Mouse (Mus musculus): ENCODE results near the gene Ltv1. TPM values are rescaled to one million over a fixed set of nuclear protein-coding genes. Genes with fewer than 3 reads are reported as not detected.
"Not testable (repeated sequence)": the region's sequence is repeated elsewhere in the genome, so short reads cannot be mapped to it uniquely, and the experiment has no call there.

Ltv1 gene
- polyA plus RNA-seq, 1 experiment from 2014 or later, result 78.5 TPM

- ATAC-seq (ENCODE audit: insufficient read depth, low FRiP score, low TSS enrichment), result no peak
- no peak overlapping the region for H3K27ac ChIP-seq (ENCODE audit: low read depth, low read length)
Observed at GRCm38 (mm10) chr10:13201741-13202293, 8.8 kb upstream of the Ltv1 start.

GRCm38 (mm10) chr10:13200862-13201261 is 7.9 kb upstream of the Ltv1 start:
- no peak for DNase-seq (ENCODE audit: low spot score)
- Histone ChIP-seq H3K4me1 (ENCODE audit: control insufficient read depth, insufficient read depth, low read length) (no peaks in the 10 kb centered on the region), H3K4me2 (ENCODE audit: low read depth) (no peak overlapping the region), H3K9me3 (ENCODE audit: control insufficient read depth, low read length) (no peaks in the 10 kb centered on the region), H3K27ac (ENCODE audit: low read depth, low read length) (no peak overlapping the region), H3K4me3 (ENCODE audit: low read depth, low read length) (no peak overlapping the region), H3K9ac (ENCODE audit: low read length) (no peak overlapping the region), H3K36me3 (ENCODE audit: control insufficient read depth, insufficient read depth, low read length) (no peaks in the 10 kb centered on the region), H3K27me3 (ENCODE audit: control insufficient read depth, insufficient read depth, low read length) (no peaks in the 10 kb centered on the region)
- no peak for ATAC-seq (ENCODE audit: insufficient read depth, low FRiP score, low TSS enrichment)
- WGBS, result 91% methylated on average over 3 of the region's 3 CpGs

More at GRCm38 (mm10) chr10:13201741-13202293, 8.8 kb upstream of the Ltv1 start:
- Histone ChIP-seq H3K9me3 (ENCODE audit: control insufficient read depth, low read length) (no peaks in the 10 kb centered on the region), H3K4me1 (ENCODE audit: control insufficient read depth, insufficient read depth, low read length) (no peaks in the 10 kb centered on the region), H3K27me3 (ENCODE audit: control insufficient read depth, insufficient read depth, low read length) (no peaks in the 10 kb centered on the region), H3K4me3 (ENCODE audit: low read depth, low read length) (no peak overlapping the region), H3K4me2 (ENCODE audit: low read depth) (no peak overlapping the region), H3K9ac (ENCODE audit: low read length) (no peak overlapping the region), H3K36me3 (ENCODE audit: control insufficient read depth, insufficient read depth, low read length) (no peaks in the 10 kb centered on the region)
- WGBS, result 94% methylated on average over 6 of the region's 6 CpGs
- DNase-seq (ENCODE audit: low spot score), result no peak

DNA sequence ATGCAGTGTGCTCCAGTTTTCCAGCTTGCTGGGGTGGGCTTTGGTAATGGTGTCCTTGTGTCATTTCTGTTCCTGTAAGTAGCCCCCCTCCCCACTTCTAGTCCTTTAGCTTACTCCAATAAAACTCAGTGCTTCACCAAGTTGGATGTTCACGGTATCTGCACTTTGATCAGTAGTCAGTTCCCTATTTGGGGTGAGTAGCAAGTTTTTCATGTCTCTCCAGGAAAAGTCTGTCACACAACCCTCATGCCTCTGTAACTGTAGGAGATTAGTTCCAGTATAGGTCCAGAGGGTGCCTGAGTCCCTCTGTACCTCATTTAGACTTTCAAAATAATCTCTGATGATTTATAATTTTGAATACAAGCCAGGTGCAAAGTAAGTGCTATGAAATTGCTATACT is 6.3 kb upstream of the Ltv1 start:
- Histone ChIP-seq H3K4me1 (ENCODE audit: control insufficient read depth, insufficient read depth, low read length) (no peaks in the 10 kb centered on the region), H3K27ac (ENCODE audit: low read depth, low read length) (no peak overlapping the region), H3K4me2 (ENCODE audit: low read depth) (no peak overlapping the region), H3K27me3 (ENCODE audit: control insufficient read depth, insufficient read depth, low read length) (no peaks in the 10 kb centered on the region), H3K9me3 (ENCODE audit: control insufficient read depth, low read length) (no peaks in the 10 kb centered on the region), H3K4me3 (ENCODE audit: low read depth, low read length) (no peak overlapping the region), H3K36me3 (ENCODE audit: control insufficient read depth, insufficient read depth, low read length) (no peaks in the 10 kb centered on the region), H3K9ac (ENCODE audit: low read length) (no peak overlapping the region)
- no peak for DNase-seq (ENCODE audit: low spot score)
- ATAC-seq (ENCODE audit: insufficient read depth, low FRiP score, low TSS enrichment), result no peak
- 89% methylated on average over 1 of the region's 1 CpGs for WGBS

DNA sequence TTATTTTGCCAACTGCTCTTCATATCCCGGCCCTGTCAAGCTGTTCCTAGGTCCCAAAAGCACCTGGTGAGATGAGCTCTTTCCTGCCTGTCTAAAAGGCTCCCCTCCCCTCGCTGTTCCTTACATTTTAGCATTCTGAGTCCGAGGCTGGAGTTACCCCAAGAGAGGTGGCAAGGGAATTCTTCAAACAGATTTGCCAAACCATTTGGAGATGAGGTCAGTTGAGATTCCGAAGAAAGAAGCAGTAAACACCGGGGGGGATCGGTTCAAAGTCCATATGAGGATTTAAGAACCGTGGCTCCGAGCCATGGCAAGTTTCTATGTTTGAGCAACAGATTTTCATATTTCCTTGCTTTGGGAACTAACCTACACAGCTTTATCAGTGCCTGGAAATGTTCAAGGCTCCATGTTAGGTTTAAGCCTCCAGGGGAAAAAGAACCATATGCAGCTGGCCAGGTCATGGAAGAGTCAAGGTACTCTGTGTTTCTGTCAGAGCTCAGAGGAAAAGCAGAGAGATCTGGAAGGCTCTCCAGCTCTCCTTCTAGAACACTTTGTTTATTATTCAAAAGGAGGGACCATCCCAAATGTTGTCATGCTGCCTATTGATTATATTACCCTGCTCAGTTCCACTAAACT is 4.0 kb upstream of the Ltv1 start:
- Histone ChIP-seq H3K9ac (ENCODE audit: low read length) (no peak overlapping the region), H3K4me2 (ENCODE audit: low read depth) (no peak overlapping the region), H3K4me1 (ENCODE audit: control insufficient read depth, insufficient read depth, low read length) (peaks cover 3% of the 10 kb centered on the region; the same call in 1 of the 2 replicates), H3K27me3 (ENCODE audit: control insufficient read depth, insufficient read depth, low read length) (no peaks in the 10 kb centered on the region), H3K27ac (ENCODE audit: low read depth, low read length) (no peak overlapping the region), H3K9me3 (ENCODE audit: control insufficient read depth, low read length) (no peaks in the 10 kb centered on the region), H3K4me3 (ENCODE audit: low read depth, low read length) (no peak overlapping the region), H3K36me3 (ENCODE audit: control insufficient read depth, insufficient read depth, low read length) (no peaks in the 10 kb centered on the region)
- DNase-seq (ENCODE audit: low spot score) (no peak), ATAC-seq (ENCODE audit: insufficient read depth, low FRiP score, low TSS enrichment) (no peak)
- WGBS, result 81% methylated on average over 8 of the region's 8 CpGs

DNA sequence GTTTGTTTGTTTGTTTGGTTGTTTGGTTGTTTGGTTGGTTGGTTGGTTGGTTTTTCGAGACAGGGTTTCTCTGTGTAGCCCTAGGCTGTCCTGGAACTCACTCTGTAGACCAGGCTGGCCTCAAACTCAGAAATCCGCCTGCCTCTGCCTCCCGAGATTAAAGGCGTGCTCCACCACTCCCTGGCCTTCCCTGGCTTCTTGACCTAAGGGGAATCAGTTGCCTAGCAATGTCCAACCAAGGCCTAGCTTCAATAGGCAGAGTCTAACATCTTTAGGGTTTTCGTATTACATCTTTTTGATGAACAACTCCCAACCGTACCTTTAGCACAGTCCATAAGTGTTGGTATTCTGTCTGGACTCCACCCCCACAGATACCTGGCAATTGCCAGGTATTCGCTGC is 528 bp upstream of the Ltv1 start:
- peak; percentile 18; the same call in 1 of the 2 replicates for ATAC-seq (ENCODE audit: insufficient read depth, low FRiP score, low TSS enrichment)
- not testable (repeated sequence) for DNase-seq (ENCODE audit: low spot score); H3K4me1 ChIP-seq (ENCODE audit: control insufficient read depth, insufficient read depth, low read length); H3K4me3 ChIP-seq (ENCODE audit: low read depth, low read length); H3K27me3 ChIP-seq (ENCODE audit: control insufficient read depth, insufficient read depth, low read length); H3K9ac ChIP-seq (ENCODE audit: low read length); H3K27ac ChIP-seq (ENCODE audit: low read depth, low read length); H3K9me3 ChIP-seq (ENCODE audit: control insufficient read depth, low read length); H3K36me3 ChIP-seq (ENCODE audit: control insufficient read depth, insufficient read depth, low read length)
- 89% methylated on average over 7 of the region's 7 CpGs for WGBS
- peak overlapping the region; percentile 70 for H3K4me2 ChIP-seq (ENCODE audit: low read depth)

- no peaks in the 10 kb centered on the region for H3K27me3 ChIP-seq (ENCODE audit: control insufficient read depth, insufficient read depth, low read length)
- no peak overlapping the region for H3K4me3 ChIP-seq (ENCODE audit: low read depth, low read length)
- no peak overlapping the region for H3K9ac ChIP-seq (ENCODE audit: low read length)
- no peak overlapping the region for H3K27ac ChIP-seq (ENCODE audit: low read depth, low read length)
- no peaks in the 10 kb centered on the region for H3K9me3 ChIP-seq (ENCODE audit: control insufficient read depth, low read length)
- H3K4me2 ChIP-seq (ENCODE audit: low read depth), result no peak overlapping the region
- H3K36me3 ChIP-seq (ENCODE audit: control insufficient read depth, insufficient read depth, low read length), result peaks cover 6% of the 10 kb centered on the region
- 87% methylated on average over 5 of the region's 5 CpGs for WGBS
- peaks cover 4% of the 10 kb centered on the region; the same call in 1 of the 2 replicates for H3K4me1 ChIP-seq (ENCODE audit: control insufficient read depth, insufficient read depth, low read length)
- DNase-seq (ENCODE audit: low spot score) (no peak), ATAC-seq (ENCODE audit: insufficient read depth, low FRiP score, low TSS enrichment) (no peak)
Observed at GRCm38 (mm10) chr10:13189881-13190280, 3.1 kb downstream of the Ltv1 start.

GRCm38 (mm10) chr10:13186754-13187153 is 6.2 kb downstream of the Ltv1 start:
- H3K27me3 ChIP-seq (ENCODE audit: control insufficient read depth, insufficient read depth, low read length), result no peaks in the 10 kb centered on the region
- H3K4me2 ChIP-seq (ENCODE audit: low read depth), result no peak overlapping the region
- DNase-seq (ENCODE audit: low spot score) (no peak), ATAC-seq (ENCODE audit: insufficient read depth, low FRiP score, low TSS enrichment) (no peak)
- H3K9me3 ChIP-seq (ENCODE audit: control insufficient read depth, low read length), result no peaks in the 10 kb centered on the region
- H3K4me3 ChIP-seq (ENCODE audit: low read depth, low read length), result no peak overlapping the region
- H3K9ac ChIP-seq (ENCODE audit: low read length), result no peak overlapping the region
- H3K4me1 ChIP-seq (ENCODE audit: control insufficient read depth, insufficient read depth, low read length), result no peaks in the 10 kb centered on the region
- 85% methylated on average over 3 of the region's 3 CpGs for WGBS
- H3K27ac ChIP-seq (ENCODE audit: low read depth, low read length), result no peak overlapping the region
- peaks cover 6% of the 10 kb centered on the region for H3K36me3 ChIP-seq (ENCODE audit: control insufficient read depth, insufficient read depth, low read length)

DNA sequence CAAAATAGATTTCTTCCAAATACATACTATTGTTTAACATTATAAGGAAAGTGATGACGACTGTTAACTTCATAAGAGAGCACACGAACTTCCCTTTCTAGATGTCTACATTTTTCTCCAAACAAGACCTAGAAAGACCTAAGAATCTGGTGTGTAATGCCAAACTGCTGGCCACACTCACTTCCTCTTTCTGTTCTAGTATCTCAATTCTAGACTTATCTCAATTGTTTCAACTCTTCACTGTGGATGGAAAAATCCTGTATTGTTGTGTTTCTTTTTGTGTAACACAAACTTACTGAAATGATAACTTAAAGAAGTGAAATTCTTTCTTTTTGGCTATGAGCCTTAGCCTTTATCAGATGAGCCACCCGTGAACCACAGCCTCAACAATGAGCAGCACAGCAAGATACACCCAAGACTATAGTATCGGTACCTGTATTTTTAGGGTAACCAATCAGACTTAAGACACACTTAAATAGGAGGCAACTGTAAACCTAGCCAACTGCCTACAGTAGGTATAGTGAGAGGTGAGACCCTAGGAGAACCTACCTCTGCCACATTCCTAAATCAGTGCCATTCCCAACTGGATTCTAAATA is 8.7 kb downstream of the Ltv1 start:
- Histone ChIP-seq H3K4me1 (ENCODE audit: control insufficient read depth, insufficient read depth, low read length) (no peaks in the 10 kb centered on the region), H3K9me3 (ENCODE audit: control insufficient read depth, low read length) (no peaks in the 10 kb centered on the region)

GRCm38 (mm10) chr10:13180211-13180610 is 12.8 kb downstream of the Ltv1 start:
- WGBS, result 91% methylated on average over 7 of the region's 7 CpGs

More for the DNA sequence above, 8.7 kb downstream of the Ltv1 start:
- no peak for ATAC-seq (ENCODE audit: insufficient read depth, low FRiP score, low TSS enrichment)
- Histone ChIP-seq H3K9ac (ENCODE audit: low read length) (no peak overlapping the region), H3K36me3 (ENCODE audit: control insufficient read depth, insufficient read depth, low read length) (peaks cover 11% of the 10 kb centered on the region), H3K27me3 (ENCODE audit: control insufficient read depth, insufficient read depth, low read length) (no peaks in the 10 kb centered on the region), H3K4me3 (ENCODE audit: low read depth, low read length) (no peak overlapping the region), H3K27ac (ENCODE audit: low read depth, low read length) (no peak overlapping the region), H3K4me2 (ENCODE audit: low read depth) (no peak overlapping the region)
- 94% methylated on average over 4 of the region's 4 CpGs for WGBS
- DNase-seq (ENCODE audit: low spot score), result no peak

More at GRCm38 (mm10) chr10:13180211-13180610, 12.8 kb downstream of the Ltv1 start:
- no peaks in the 10 kb centered on the region for H3K4me1 ChIP-seq (ENCODE audit: control insufficient read depth, insufficient read depth, low read length)
- H3K27ac ChIP-seq (ENCODE audit: low read depth, low read length), result no peak overlapping the region
- no peak overlapping the region for H3K4me2 ChIP-seq (ENCODE audit: low read depth)
- H3K9me3 ChIP-seq (ENCODE audit: control insufficient read depth, low read length), result no peaks in the 10 kb centered on the region
- peaks cover 8% of the 10 kb centered on the region; the same call in 1 of the 2 replicates for H3K36me3 ChIP-seq (ENCODE audit: control insufficient read depth, insufficient read depth, low read length)
- ATAC-seq (ENCODE audit: insufficient read depth, low FRiP score, low TSS enrichment) (no peak), DNase-seq (ENCODE audit: low spot score) (no peak)
- H3K9ac ChIP-seq (ENCODE audit: low read length), result no peak overlapping the region
- H3K27me3 ChIP-seq (ENCODE audit: control insufficient read depth, insufficient read depth, low read length), result no peaks in the 10 kb centered on the region
- H3K4me3 ChIP-seq (ENCODE audit: low read depth, low read length), result no peak overlapping the region

All from neural tube, embryonic 11.5 days (tissue).